In the genomic region with DNA sequence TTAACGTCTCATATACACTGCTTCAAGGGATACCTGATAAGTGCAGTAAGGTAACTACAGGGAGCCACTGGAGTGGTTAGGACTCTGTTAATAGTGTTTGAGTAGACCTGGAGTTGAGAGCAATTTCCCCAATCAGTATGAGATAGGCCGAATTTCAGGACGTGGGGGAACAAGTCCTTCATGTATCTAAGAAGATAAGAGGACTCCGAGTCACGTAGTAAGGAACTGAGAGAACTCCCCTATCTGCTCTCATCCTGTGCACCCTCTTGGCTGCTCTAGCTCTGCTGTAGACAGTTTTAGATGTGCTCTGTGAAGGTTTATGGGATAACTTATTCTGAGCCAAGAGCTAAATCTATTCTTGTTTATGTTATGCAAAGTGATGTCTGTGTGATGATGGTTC, we compare ENCODE assay signal across 15 mouse cellular contexts. TPM values are rescaled to one million over a fixed set of nuclear protein-coding genes. Genes with fewer than 3 reads are reported as not detected.
DNase-seq lines count a peak whose midpoint lies in the region; ATAC-seq and TF ChIP-seq lines count a peak whose summit lies in the region.
"Had no signal": no experiment of that assay in that cellular context is flagged by ENCODE, and none has a peak within 500 bp of the region (broad histone marks: within the 10 kb centered on the region; RNA-seq: fewer than 3 reads in every experiment).

No protein-coding gene starts in this region.

- H3K27ac ChIP-seq in kidney, postnatal 0 days, result no peak overlapping the region
- H3K27ac ChIP-seq in kidney, embryonic 14.5 days (ENCODE audit: low read depth, low read length), result no peak overlapping the region
- 0 out of 2 replicates have a peak overlapping the region, but pooled peaks have one; percentile 22 for H3K27ac ChIP-seq in small intestine, adult 2 months (ENCODE audit: insufficient read depth, low read depth, low read length)
- H3K27ac ChIP-seq: midbrain, embryonic 13.5 days had no signal

- DNase-seq in kidney, postnatal 0 days (ENCODE audit: low spot score), result peak; percentile 11
- DNase-seq in brain, adult 2 months (ENCODE audit: low read depth, low spot score), result peak; percentile 29
- peak; percentile 41 for DNase-seq in liver
- no peak for DNase-seq in spleen, postnatal 10 days (ENCODE audit: low spot score in 2 of 2)
- DNase-seq: cerebellum, adult 18-20 months; heart, postnatal 36 days; kidney, postnatal 10 days; layer of hippocampus, adult 9-11 months; lung, postnatal 10 days; right cerebral cortex, postnatal 25 days had no signal

- WGBS in kidney, postnatal 0 days, result 55% methylated on average over 5 of the region's 5 CpGs
- WGBS in kidney, embryonic 14.5 days, result 80% methylated on average over 5 of the region's 5 CpGs
- WGBS in small intestine, adult 2 months, result 16% methylated on average over 5 of the region's 5 CpGs

- H3K27me3 ChIP-seq in kidney, postnatal 0 days (ENCODE audit: insufficient read depth, low read length), result no peaks in the 10 kb centered on the region
- H3K27me3 ChIP-seq in kidney, embryonic 14.5 days (ENCODE audit: control insufficient read depth, insufficient read depth, low read length), result no peaks in the 10 kb centered on the region
- H3K27me3 ChIP-seq in small intestine, adult 2 months (ENCODE audit: control insufficient read depth, insufficient read depth, low read length), result no peaks in the 10 kb centered on the region
- H3K27me3 ChIP-seq: midbrain, embryonic 13.5 days had no signal

- no peaks in the 10 kb centered on the region for H3K36me3 ChIP-seq in kidney, postnatal 0 days (ENCODE audit: insufficient read depth, low read length)
- H3K36me3 ChIP-seq in kidney, embryonic 14.5 days (ENCODE audit: control insufficient read depth, insufficient read depth, low read length), result no peaks in the 10 kb centered on the region
- H3K36me3 ChIP-seq in small intestine, adult 2 months (ENCODE audit: control insufficient read depth, insufficient read depth, low read length), result no peaks in the 10 kb centered on the region
- H3K36me3 ChIP-seq: midbrain, embryonic 13.5 days had no signal

- TF ChIP-seq CTCF in kidney, postnatal 0 days (IDR thresholded peaks at IDR 0.05; ENCODE audit: low read depth), result no peak
- no peak for TF ChIP-seq CTCF in small intestine, adult 2 months (IDR thresholded peaks at IDR 0.05; ENCODE audit: extremely low read depth, insufficient read length, insufficient replicate concordance, low read depth, low read length)

- H3K4me2 ChIP-seq in kidney, postnatal 0 days (ENCODE audit: low read length), result no peak overlapping the region
- no peak overlapping the region for H3K4me2 ChIP-seq in kidney, embryonic 14.5 days (replicated peaks; ENCODE audit: low read depth, low read length)
- H3K4me2 ChIP-seq: midbrain, embryonic 13.5 days had no signal

- H3K9me3 ChIP-seq in kidney, postnatal 0 days (replicated peaks; ENCODE audit: low read length), result no peaks in the 10 kb centered on the region
- no peaks in the 10 kb centered on the region for H3K9me3 ChIP-seq in kidney, embryonic 14.5 days (ENCODE audit: control insufficient read depth, low read length)
- H3K9me3 ChIP-seq: midbrain, embryonic 13.5 days had no signal

- TF ChIP-seq POLR2A in small intestine, adult 2 months (IDR thresholded peaks at IDR 0.05; ENCODE audit: low read depth, low read length), result no peak

- no peak overlapping the region for H3K4me3 ChIP-seq in kidney, postnatal 0 days (replicated peaks; ENCODE audit: low read depth, low read length)
- no peak overlapping the region for H3K4me3 ChIP-seq in kidney, embryonic 14.5 days (ENCODE audit: low read length)
- H3K4me3 ChIP-seq in small intestine, adult 2 months (ENCODE audit: low read depth, low read length), result no peak overlapping the region
- H3K4me3 ChIP-seq: erythroblast, embryonic 14.5 days; midbrain, embryonic 13.5 days had no signal

- H3K9ac ChIP-seq in kidney, postnatal 0 days (ENCODE audit: low read depth, low read length), result no peak overlapping the region
- H3K9ac ChIP-seq in kidney, embryonic 14.5 days (ENCODE audit: low read depth, low read length), result no peak overlapping the region
- H3K9ac ChIP-seq: midbrain, embryonic 13.5 days had no signal

- no peak for ATAC-seq in kidney, postnatal 0 days (replicated peaks; ENCODE audit: low FRiP score, low read depth)
- no peak for ATAC-seq in kidney, embryonic 14.5 days (ENCODE audit: low FRiP score, low TSS enrichment)
- ATAC-seq in monocyte, adult 5-6 weeks (replicated peaks; ENCODE audit: insufficient number of reproducible peaks, low FRiP score, low TSS enrichment, poor library complexity, severe bottlenecking), result no peak
- ATAC-seq: midbrain, embryonic 13.5 days had no signal

- peaks cover 4% of the 10 kb centered on the region for H3K4me1 ChIP-seq in kidney, postnatal 0 days (replicated peaks; ENCODE audit: insufficient read depth, low read length)
- H3K4me1 ChIP-seq in kidney, embryonic 14.5 days (ENCODE audit: control insufficient read depth, insufficient read depth, low read length), result no peaks in the 10 kb centered on the region
- no peaks in the 10 kb centered on the region for H3K4me1 ChIP-seq in small intestine, adult 2 months (ENCODE audit: control insufficient read depth, insufficient read depth, insufficient read length, low read length)

RNA-seq across cellular contexts. Expression of gene Klhl23, which starts 5.2 kb away (rescaled TPM):
- polyA plus RNA-seq in kidney, postnatal 0 days (2015; fragmentation: Nextera tagmentation; extraction: Ambion mirVana), result 14.2 and 15.4 TPM in 2 replicates
- 26.2 and 32.8 TPM in 2 replicates for polyA plus RNA-seq in kidney, embryonic 14.5 days (2014; fragmentation: Nextera tagmentation; extraction: Ambion mirVana)
- 1.9 and 2.7 TPM in 2 replicates for polyA plus RNA-seq in small intestine, adult 2 months (2012; rRNA removed)
- total RNA-seq in monocyte, adult 5-6 weeks (2017), result 0.58 to 0.75 TPM in 2 of 3 replicates, not detected in the other

RNA-seq across cellular contexts. Expression of gene Phospho2, which starts 27.2 kb away (rescaled TPM):
- 28.2 and 28.5 TPM in 2 replicates for polyA plus RNA-seq in kidney, postnatal 0 days (2015; fragmentation: Nextera tagmentation; extraction: Ambion mirVana)
- polyA plus RNA-seq in kidney, embryonic 14.5 days (2014; fragmentation: Nextera tagmentation; extraction: Ambion mirVana), result 21.7 and 25.1 TPM in 2 replicates
- 77.7 and 94.4 TPM in 2 replicates for polyA plus RNA-seq in small intestine, adult 2 months (2012; rRNA removed)
- 37.0 to 42.6 TPM (median 39.9 TPM) in 3 replicates for total RNA-seq in monocyte, adult 5-6 weeks (2017)

RNA-seq across cellular contexts. Expression of gene Ccdc173, which starts 27.2 kb away (rescaled TPM):
- polyA plus RNA-seq in kidney, postnatal 0 days (2015; fragmentation: Nextera tagmentation; extraction: Ambion mirVana), result 2.1 and 2.4 TPM in 2 replicates
- polyA plus RNA-seq in kidney, embryonic 14.5 days (2014; fragmentation: Nextera tagmentation; extraction: Ambion mirVana), result 3.0 and 3.2 TPM in 2 replicates
- polyA plus RNA-seq in small intestine, adult 2 months (2012; rRNA removed), result not detected in 2 replicates
- 0.29 to 1.6 TPM in 2 of 3 replicates, not detected in the other for total RNA-seq in monocyte, adult 5-6 weeks (2017)
- polyA plus RNA-seq: erythroblast, embryonic 14.5 days had no signal

RNA-seq across cellular contexts. Expression of gene Ssb, which starts 44.8 kb away (rescaled TPM):
- 351 and 354 TPM in 2 replicates for polyA plus RNA-seq in kidney, postnatal 0 days (2015; fragmentation: Nextera tagmentation; extraction: Ambion mirVana)
- 387 and 489 TPM in 2 replicates for polyA plus RNA-seq in kidney, embryonic 14.5 days (2014; fragmentation: Nextera tagmentation; extraction: Ambion mirVana)
- polyA plus RNA-seq in small intestine, adult 2 months (2012; rRNA removed), result 0.28 and 0.36 TPM in 2 replicates
- 366 to 443 TPM (median 393 TPM) in 3 replicates for total RNA-seq in monocyte, adult 5-6 weeks (2017)

Comparison
In these comparisons a context has a peak if more than half of its experiments do, and no peak if none do; other contexts are left out.
1. DNase-seq: peak in kidney, postnatal 0 days (single experiment), brain, adult 2 months (single experiment) and liver (single experiment); none in spleen, postnatal 10 days (0 of 2).